12 mouse cellular contexts compared by ENCODE assay signal in the genomic region with DNA sequence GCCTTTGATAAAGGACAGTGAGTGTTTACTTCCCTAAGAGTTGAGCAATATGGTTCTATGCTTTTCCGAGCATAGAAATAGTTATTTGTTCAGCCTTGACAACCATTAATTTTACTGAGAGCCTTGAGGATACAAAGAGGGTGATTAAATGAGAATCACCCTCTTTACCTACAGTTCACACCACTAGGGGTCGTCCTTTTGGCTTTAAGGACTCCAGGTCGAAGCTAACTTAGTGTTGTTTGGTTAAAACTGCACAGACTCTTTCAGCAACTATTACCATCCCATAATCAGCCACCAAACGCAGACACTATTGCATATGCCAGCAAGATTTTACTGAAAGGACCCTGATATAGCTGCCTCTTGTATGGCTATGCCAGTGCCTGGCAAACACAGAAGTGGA.
"Had no signal": no experiment of that assay in that cellular context is flagged by ENCODE, and none has a peak within 500 bp of the region (broad histone marks: within the 10 kb centered on the region; RNA-seq: fewer than 3 reads in every experiment).

No protein-coding gene starts in this region.

- H3K4me3 ChIP-seq: layer of hippocampus, adult 2 months; left cerebral cortex, adult 2 months; liver, embryonic 13.5 days had no signal

- H3K4me1 ChIP-seq: liver, embryonic 13.5 days had no signal

- H3K27ac ChIP-seq: kidney, postnatal 0 days; layer of hippocampus, adult 2 months; left cerebral cortex, adult 2 months; liver, embryonic 13.5 days had no signal

- H3K4me2 ChIP-seq: liver, embryonic 13.5 days; midbrain, embryonic 11.5 days had no signal

- DNase-seq: kidney, postnatal 25 days; layer of hippocampus, adult 9-11 months; liver, embryonic 13.5 days; lung, adult 2 months; lung, postnatal 14 days; lung, postnatal 4 days; midbrain, embryonic 14.5 days; thymus, postnatal 25 days had no signal

- H3K36me3 ChIP-seq: liver, embryonic 13.5 days had no signal

- H3K9me3 ChIP-seq: liver, embryonic 13.5 days had no signal

- H3K9ac ChIP-seq: liver, embryonic 13.5 days had no signal

- H3K27me3 ChIP-seq: liver, embryonic 13.5 days had no signal
